Mouse (Mus musculus) left cerebral cortex, postnatal 10 days (tissue): Measurements from ENCODE around the gene Lrrc8e. TPM values are rescaled to one million over a fixed set of nuclear protein-coding genes. Genes with fewer than 3 reads are reported as not detected.

ENCODE experiments used
- DNase-seq, 2 experiments: peaks; one replicate each; pipeline ENCODE4 v3.0.0; 2021 to 2022; ENCODE audit warnings: low spot score in 2 of 2, mixed read lengths in 1 of 2; ENCODE audit errors: extremely low spot score in 1 of 2
- intact Hi-C: fragments of 180-260 bp; cut with DNase I; formaldehyde crosslinking; loops from one replicate; pipeline ENCODE4 v1.15.1; 2025
- total RNA-seq, 2 experiments: library from RNA; stranded (reverse); gene quantifications; 2 replicates each; pipeline ENCODE4 v1.2.3; 2021

The Lrrc8e gene
- total RNA-seq, 2 experiments from 2014 or later: not detected

- intact Hi-C loops: loop anchor here (5.0 to 10.0 kb wide), 2 partner anchors 70 to 333 kb away; no protein-coding TSS in a partner anchor
- DNase-seq: no peak
Observed at GRCm38 (mm10) chr8:4252116-4252760, 25.6 kb downstream of the Lrrc8e start.

- intact Hi-C loops: loop anchor here (5.0 to 10.0 kb wide), 2 partner anchors 69 to 332 kb away; no protein-coding TSS in a partner anchor
- peak; percentile 91 to 99 for DNase-seq
Observed at GRCm38 (mm10) chr8:4252934-4253841, 26.6 kb downstream of the Lrrc8e start, which contains the start of gene Snapc2. Gene Snapc2, plus strand, starts transcription at chr8:4253080.

- peak; percentile 74 to 86 for DNase-seq
- intact Hi-C loops: loop anchor here (5.0 to 10.0 kb wide), 2 partner anchors 68 to 331 kb away; no protein-coding TSS in a partner anchor
Observed at GRCm38 (mm10) chr8:4254001-4254400, 27.4 kb downstream of the Lrrc8e start.

- intact Hi-C loops: loop anchor here (10.0 kb wide), 1 partner anchor 329 kb away; no protein-coding TSS in a partner anchor
- DNase-seq: peak in 1 of 2 experiments; percentile 27
Observed at GRCm38 (mm10) chr8:4255471-4255870, 28.8 kb downstream of the Lrrc8e start.

- DNase-seq: peak; percentile 81 to 85
- intact Hi-C loops: loop anchor here (10.0 kb wide), 1 partner anchor 328 kb away; no protein-coding TSS in a partner anchor
Observed at GRCm38 (mm10) chr8:4256911-4257310, 30.3 kb downstream of the Lrrc8e start.

GRCm38 (mm10) chr8:4257350-4257749, 30.7 kb downstream of the Lrrc8e start:
- no peak for DNase-seq
- intact Hi-C loops: loop anchor here (10.0 kb wide), 1 partner anchor 327 kb away; no protein-coding TSS in a partner anchor

- intact Hi-C loops: loop anchor here (10.0 kb wide), 1 partner anchor 327 kb away; no protein-coding TSS in a partner anchor
- DNase-seq: peak; percentile 83 to 90
Observed at GRCm38 (mm10) chr8:4258233-4258632, 31.6 kb downstream of the Lrrc8e start.

GRCm38 (mm10) chr8:4258678-4259077, 32.1 kb downstream of the Lrrc8e start:
- intact Hi-C loops: loop anchor here (10.0 kb wide), 1 partner anchor 326 kb away; no protein-coding TSS in a partner anchor
- peak in 1 of 2 experiments; percentile 85 for DNase-seq

- intact Hi-C loops: loop anchor here (10.0 kb wide), 1 partner anchor 326 kb away; no protein-coding TSS in a partner anchor
Observed at GRCm38 (mm10) chr8:4259125-4259804, 32.6 kb downstream of the Lrrc8e start, which contains the start of gene Ctxn1. Gene Ctxn1, minus strand, starts transcription at chr8:4259274.

GRCm38 (mm10) chr8:4259805-4260170, 33.2 kb downstream of the Lrrc8e start:
- DNase-seq: no peak
- intact Hi-C loops: loop anchor here (10.0 kb wide), 1 partner anchor 325 kb away; no protein-coding TSS in a partner anchor

More at GRCm38 (mm10) chr8:4259125-4259804, 32.6 kb downstream of the Lrrc8e start, which contains the start of gene Ctxn1:
- DNase-seq: peak; percentile 90 to 98

- no peak for DNase-seq
- intact Hi-C loops: no loop called here
Observed at GRCm38 (mm10) chr8:4263105-4263791, 36.6 kb downstream of the Lrrc8e start.

GRCm38 (mm10) chr8:4265160-4265914, 38.7 kb downstream of the Lrrc8e start:
- intact Hi-C loops: no loop called here
- DNase-seq: peak in 1 of 2 experiments; percentile 61

- DNase-seq: peak in 1 of 2 experiments; percentile 56
- intact Hi-C loops: no loop called here
Observed at GRCm38 (mm10) chr8:4267627-4268026, 41.0 kb downstream of the Lrrc8e start.

GRCm38 (mm10) chr8:4269609-4270008, 43.0 kb downstream of the Lrrc8e start:
- intact Hi-C loops: no loop called here
- no peak for DNase-seq

GRCm38 (mm10) chr8:4275275-4276110, 48.9 kb downstream of the Lrrc8e start, which contains the start of gene Timm44:
Gene Timm44, minus strand, starts transcription at chr8:4275913.
- intact Hi-C loops: no loop called here
- DNase-seq: peak; percentile 95 to 98

GRCm38 (mm10) chr8:4276111-4276465, 49.5 kb downstream of the Lrrc8e start:
- intact Hi-C loops: no loop called here
- no peak for DNase-seq
